Mouse (Mus musculus) hindbrain, postnatal 0 days (tissue): ENCODE measurements at regions not wholly inside any gene's neighbourhood (a gene's known extent, or its start where the extent isn't known, plus 50 kb on each side); places are given as distances from the start of the nearest gene placed in this dataset.
A peak's percentile ranks its signal among the peaks of the same experiment; 100 is the strongest.

Experiments
- ATAC-seq: fragments of 200-750 bp; cut with Nextera tagmentation; 2 replicates; pipeline ENCODE4 v1.8.0; 2017; ENCODE audit warnings: mild to moderate bottlenecking, moderate TSS enrichment, moderate library complexity
- DNase-seq: peaks from one replicate; pipeline ENCODE4 v3.0.0-alpha.2; 2015; ENCODE audit warnings: low spot score
- H3K27ac ChIP-seq: fragments of 300-500 bp; sonication (generic); 2 replicates; pipeline ENCODE4 v1.5.1; 2014; ENCODE audit warnings: mild to moderate bottlenecking
- H3K27me3 ChIP-seq: fragments of 300-500 bp; sonication (generic); 2 replicates; pipeline ENCODE4 v1.6.1; 2014; ENCODE audit warnings: low read length, mixed read lengths; ENCODE audit not compliant: insufficient read depth
- H3K36me3 ChIP-seq: fragments of 300-500 bp; sonication (generic); 2 replicates; pipeline ENCODE4 v1.6.1; 2014; ENCODE audit warnings: low read length, mixed read lengths; ENCODE audit not compliant: insufficient read depth
- H3K4me1 ChIP-seq: fragments of 300-500 bp; sonication (generic); 2 replicates; pipeline ENCODE4 v1.6.1; 2014; ENCODE audit warnings: antibody characterized with exemption, low read length, mixed read lengths; ENCODE audit not compliant: insufficient read depth
- H3K4me2 ChIP-seq: fragments of 300-500 bp; sonication (generic); 2 replicates; pipeline ENCODE4 v1.6.1; 2014; ENCODE audit warnings: low read depth, mild to moderate bottlenecking, low read length, moderate library complexity, mixed read lengths
- H3K4me3 ChIP-seq: fragments of 300-500 bp; sonication (generic); 2 replicates; pipeline ENCODE4 v1.5.1; 2014; ENCODE audit warnings: low read length
- H3K9ac ChIP-seq: fragments of 300-500 bp; sonication (generic); replicated peaks from 2 replicates; pipeline ENCODE4 v1.6.1; 2014; ENCODE audit warnings: mild to moderate bottlenecking, low read length, moderate library complexity, mixed read lengths
- H3K9me3 ChIP-seq: fragments of 300-500 bp; sonication (generic); 2 replicates; pipeline ENCODE4 v1.6.1; 2016; ENCODE audit warnings: low read length, mixed read lengths
- CTCF ChIP-seq: IDR thresholded peaks from 2 replicates; pipeline ENCODE4 v1.5.1; 2016; ENCODE audit warnings: antibody characterized with exemption, control low read depth, low read depth
- WGBS: fragments of 180-500 bp; shearing (Covaris S2); extraction: QIAGEN DNeasy Blood & Tissue Kit; methylation state at CpG from one replicate; pipeline ENCODE4 v1.1.7; 2014; 5-methylcytosine and 5-hydroxymethylcytosine counted together

GRCm38 (mm10) chr10:29921658-29922057 lies 278.7 kb downstream of the Cenpw start:
- Histone ChIP-seq H3K4me2 (no peak overlapping the region), H3K9ac (no peak overlapping the region), H3K36me3 (no peaks in the 10 kb centered on the region), H3K4me3 (no peak overlapping the region), H3K9me3 (no peaks in the 10 kb centered on the region), H3K27ac (no peak overlapping the region), H3K4me1 (no peaks in the 10 kb centered on the region), H3K27me3 (no peaks in the 10 kb centered on the region)
- no peak for ATAC-seq
- no peak for TF ChIP-seq CTCF
- 40% methylated on average over 4 of the region's 4 CpGs for WGBS
- DNase-seq: peak; percentile 18

GRCm38 (mm10) chr10:29897780-29898363 lies 302.5 kb downstream of the Cenpw start:
- H3K4me2 ChIP-seq: no peak overlapping the region
- no peak overlapping the region for H3K27ac ChIP-seq
- H3K36me3 ChIP-seq: no peaks in the 10 kb centered on the region
- H3K4me1 ChIP-seq: no peaks in the 10 kb centered on the region
- no peaks in the 10 kb centered on the region for H3K9me3 ChIP-seq
- no peaks in the 10 kb centered on the region for H3K27me3 ChIP-seq
- no peak overlapping the region for H3K4me3 ChIP-seq
- WGBS: 28% methylated on average over 1 of the region's 1 CpGs
- no peak for TF ChIP-seq CTCF
- no peak overlapping the region for H3K9ac ChIP-seq
- peak; percentile 51; the same call in 1 of the 2 replicates for ATAC-seq
- peak; percentile 8 for DNase-seq

- H3K27me3 ChIP-seq: no peaks in the 10 kb centered on the region
- TF ChIP-seq CTCF: no peak
- no peaks in the 10 kb centered on the region for H3K36me3 ChIP-seq
- no peak overlapping the region for H3K4me3 ChIP-seq
- H3K4me2 ChIP-seq: no peak overlapping the region
- DNase-seq (no peak), ATAC-seq (no peak)
- H3K9me3 ChIP-seq: no peaks in the 10 kb centered on the region
- H3K4me1 ChIP-seq: no peaks in the 10 kb centered on the region
- H3K9ac ChIP-seq: no peak overlapping the region
- H3K27ac ChIP-seq: no peak overlapping the region
These were observed 328.9 kb upstream of the Rspo3 start for GRCm38 (mm10) chr10:29864566-29864965.

GRCm38 (mm10) chr10:29855749-29856313 lies 320.2 kb upstream of the Rspo3 start:
- Histone ChIP-seq H3K9me3 (no peaks in the 10 kb centered on the region), H3K4me1 (no peaks in the 10 kb centered on the region), H3K36me3 (no peaks in the 10 kb centered on the region), H3K27me3 (no peaks in the 10 kb centered on the region), H3K9ac (no peak overlapping the region), H3K27ac (no peak overlapping the region), H3K4me2 (no peak overlapping the region), H3K4me3 (no peak overlapping the region)
- WGBS: 2% methylated on average over 2 of the region's 2 CpGs
- ATAC-seq: no peak
- no peak for TF ChIP-seq CTCF
- DNase-seq: no peak

GRCm38 (mm10) chr10:29852516-29852915 lies 316.8 kb upstream of the Rspo3 start:
- Histone ChIP-seq H3K4me1 (no peaks in the 10 kb centered on the region), H3K36me3 (no peaks in the 10 kb centered on the region), H3K4me2 (no peak overlapping the region), H3K9me3 (no peaks in the 10 kb centered on the region), H3K4me3 (no peak overlapping the region), H3K9ac (no peak overlapping the region), H3K27ac (no peak overlapping the region), H3K27me3 (no peaks in the 10 kb centered on the region)
- DNase-seq: no peak
- no peak for ATAC-seq
- no peak for TF ChIP-seq CTCF
- 52% methylated on average over 2 of the region's 2 CpGs for WGBS

GRCm38 (mm10) chr10:29824939-29825658 lies 289.4 kb upstream of the Rspo3 start:
- DNase-seq (no peak), ATAC-seq (no peak)
- Histone ChIP-seq H3K36me3 (no peaks in the 10 kb centered on the region), H3K27me3 (no peaks in the 10 kb centered on the region), H3K4me3 (no peak overlapping the region), H3K9me3 (no peaks in the 10 kb centered on the region), H3K27ac (no peak overlapping the region), H3K9ac (no peak overlapping the region), H3K4me2 (no peak overlapping the region), H3K4me1 (no peaks in the 10 kb centered on the region)
- 71% methylated on average over 5 of the region's 5 CpGs for WGBS
- TF ChIP-seq CTCF: no peak

- Histone ChIP-seq H3K9me3 (no peaks in the 10 kb centered on the region), H3K4me2 (no peak overlapping the region), H3K4me1 (no peaks in the 10 kb centered on the region), H3K27me3 (no peaks in the 10 kb centered on the region), H3K27ac (no peak overlapping the region), H3K9ac (no peak overlapping the region), H3K4me3 (no peak overlapping the region), H3K36me3 (no peaks in the 10 kb centered on the region)
- DNase-seq (no peak), ATAC-seq (no peak)
- TF ChIP-seq CTCF: no peak
These were observed 288.7 kb upstream of the Rspo3 start for GRCm38 (mm10) chr10:29824413-29824812.
